17 mouse cellular contexts compared by ENCODE assay signal in the genomic region with DNA sequence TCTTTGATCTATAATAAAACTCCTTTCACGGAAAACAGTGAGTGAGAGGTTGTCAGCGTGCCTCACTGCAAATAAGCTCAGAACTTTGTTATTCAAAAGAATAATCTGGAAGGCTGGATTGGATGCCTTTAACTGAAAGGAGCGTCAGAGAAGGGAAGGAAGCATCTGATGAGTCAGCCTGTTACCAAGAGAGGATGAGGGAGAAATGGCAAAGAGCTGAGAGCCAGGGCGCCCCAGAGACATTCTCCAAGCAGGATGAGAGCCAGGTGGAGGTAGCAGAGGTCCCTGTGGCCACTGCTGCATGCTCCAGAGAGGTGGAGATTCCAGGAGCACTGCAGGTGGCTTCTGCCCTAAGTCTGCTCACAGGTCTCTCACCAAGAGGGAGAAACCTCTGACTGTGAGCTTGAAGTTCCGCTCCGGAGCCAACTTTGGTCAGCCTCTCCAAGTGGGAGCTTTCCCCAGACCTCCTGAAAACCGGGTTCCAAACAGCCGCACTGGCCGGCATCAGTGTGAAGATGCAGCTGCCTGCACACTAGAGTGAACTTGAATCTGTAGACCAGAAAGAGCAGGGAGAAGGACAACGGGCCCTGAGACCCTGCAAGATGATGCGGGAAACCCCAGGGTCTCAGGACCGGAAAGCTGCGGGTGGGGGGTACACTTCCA.
DNase-seq lines count a peak whose midpoint lies in the region; ATAC-seq and TF ChIP-seq lines count a peak whose summit lies in the region.
"Had no signal": no experiment of that assay in that cellular context is flagged by ENCODE, and none has a peak within 500 bp of the region (broad histone marks: within the 10 kb centered on the region; RNA-seq: fewer than 3 reads in every experiment).

No protein-coding gene starts in this region.

- peaks cover 13% of the 10 kb centered on the region; the same call in 1 of the 2 replicates for H3K4me1 ChIP-seq in stomach, embryonic 16.5 days (ENCODE audit: control insufficient read depth, insufficient read depth, low read length)
- no peaks in the 10 kb centered on the region for H3K4me1 ChIP-seq in stomach, postnatal 0 days (replicated peaks; ENCODE audit: control insufficient read depth, insufficient read depth)
- H3K4me1 ChIP-seq: megakaryocyte, embryonic 14.5 days had no signal

- peaks cover 58% of the 10 kb centered on the region for H3K79me2 ChIP-seq in myocyte (ENCODE audit: control insufficient read depth, insufficient read depth)

- H3K27me3 ChIP-seq in stomach, embryonic 16.5 days (ENCODE audit: control insufficient read depth, insufficient read depth, low read length): no peaks in the 10 kb centered on the region
- no peaks in the 10 kb centered on the region for H3K27me3 ChIP-seq in stomach, postnatal 0 days (ENCODE audit: control insufficient read depth, insufficient read depth, low read length)
- no peaks in the 10 kb centered on the region for H3K27me3 ChIP-seq in myocyte (ENCODE audit: control insufficient read depth, insufficient read depth, insufficient read length)
- H3K27me3 ChIP-seq: embryonic facial prominence, embryonic 15.5 days; heart, embryonic 15.5 days; hindbrain, embryonic 13.5 days; lung, embryonic 15.5 days; megakaryocyte, embryonic 14.5 days had no signal

- no peak overlapping the region for H3K4me2 ChIP-seq in stomach, embryonic 16.5 days (ENCODE audit: low read depth, low read length)
- H3K4me2 ChIP-seq in stomach, postnatal 0 days (replicated peaks; ENCODE audit: low read depth): no peak overlapping the region
- H3K4me2 ChIP-seq in myocyte (ENCODE audit: low read depth): peak overlapping the region; percentile 58
- H3K4me2 ChIP-seq: embryonic facial prominence, embryonic 15.5 days; heart, embryonic 15.5 days; hindbrain, embryonic 13.5 days; liver, embryonic 11.5 days; lung, embryonic 15.5 days had no signal

- 71% methylated on average over 13 of the region's 13 CpGs for WGBS in stomach, embryonic 16.5 days
- 69% methylated on average over 13 of the region's 13 CpGs for WGBS in stomach, postnatal 0 days

- no peak for TF ChIP-seq EP300 in stomach, postnatal 0 days (optimal IDR thresholded peaks at IDR 0.05)

- TF ChIP-seq POLR2A in myocyte (IDR thresholded peaks at IDR 0.05; ENCODE audit: insufficient read length, low read depth): no peak

- H3K9me3 ChIP-seq in stomach, embryonic 16.5 days (replicated peaks; ENCODE audit: control insufficient read depth, low read length): no peaks in the 10 kb centered on the region
- no peaks in the 10 kb centered on the region for H3K9me3 ChIP-seq in stomach, postnatal 0 days (ENCODE audit: control insufficient read depth, low read length)
- H3K9me3 ChIP-seq: embryonic facial prominence, embryonic 15.5 days; heart, embryonic 15.5 days; hindbrain, embryonic 13.5 days; lung, embryonic 15.5 days; megakaryocyte, embryonic 14.5 days had no signal

- H3K36me3 ChIP-seq in stomach, embryonic 16.5 days (ENCODE audit: control insufficient read depth, insufficient read depth, low read length): no peaks in the 10 kb centered on the region
- H3K36me3 ChIP-seq in stomach, postnatal 0 days (ENCODE audit: control insufficient read depth, insufficient read depth, low read length): no peaks in the 10 kb centered on the region
- H3K36me3 ChIP-seq in myocyte (ENCODE audit: control insufficient read depth, insufficient read depth): peaks cover 15% of the 10 kb centered on the region
- H3K36me3 ChIP-seq: embryonic facial prominence, embryonic 15.5 days; heart, embryonic 15.5 days; lung, embryonic 15.5 days had no signal

- no peak overlapping the region for H3K4me3 ChIP-seq in stomach, embryonic 16.5 days (replicated peaks; ENCODE audit: low read length)
- H3K4me3 ChIP-seq in stomach, postnatal 0 days (ENCODE audit: low read depth, low read length): no peak overlapping the region
- H3K4me3 ChIP-seq in myocyte: no peak overlapping the region
- H3K4me3 ChIP-seq: embryonic facial prominence, embryonic 15.5 days; heart, embryonic 15.5 days; hindbrain, embryonic 13.5 days; lung, embryonic 15.5 days; megakaryocyte, embryonic 14.5 days had no signal

- peak overlapping the region; percentile 11 for H3K27ac ChIP-seq in stomach, embryonic 16.5 days (ENCODE audit: low read length)
- no peak overlapping the region; the same call in 1 of the 2 replicates for H3K27ac ChIP-seq in stomach, postnatal 0 days (replicated peaks)
- H3K27ac ChIP-seq: hindbrain, embryonic 13.5 days; lung, embryonic 15.5 days had no signal

- TF ChIP-seq CTCF in stomach, postnatal 0 days (IDR thresholded peaks at IDR 0.05; ENCODE audit: low read depth): no peak

- no peak overlapping the region for H3ac ChIP-seq in myocyte (ENCODE audit: control insufficient read depth, insufficient read length)

- no peak for ATAC-seq in stomach, embryonic 16.5 days (ENCODE audit: insufficient read depth, low FRiP score)
- ATAC-seq in stomach, postnatal 0 days (ENCODE audit: low FRiP score, low TSS enrichment): no peak
- ATAC-seq: forebrain, postnatal 0 days had no signal

- H3K9ac ChIP-seq in stomach, embryonic 16.5 days (ENCODE audit: low read length): no peak overlapping the region
- H3K9ac ChIP-seq in stomach, postnatal 0 days (ENCODE audit: low read length): no peak overlapping the region
- H3K9ac ChIP-seq: embryonic facial prominence, embryonic 15.5 days; forebrain, postnatal 0 days; heart, embryonic 15.5 days; hindbrain, embryonic 13.5 days; lung, embryonic 15.5 days had no signal

- DNase-seq in cerebellum, postnatal 25 days: peak; percentile 39 to 40
- no peak for DNase-seq in cerebellum, postnatal 4 days (ENCODE audit: low spot score in 2 of 2)
- DNase-seq in kidney, adult 11 months: peak; percentile 35
- no peak for DNase-seq in kidney, postnatal 14 days
- no peak for DNase-seq in stomach, postnatal 0 days (ENCODE audit: low spot score)
- no peak for DNase-seq in adrenal gland, adult 2 months
- DNase-seq: forebrain, postnatal 0 days; gastrocnemius, postnatal 36 days; right cerebral cortex, adult 18-20 months had no signal

TF ChIP-seq in myocyte, 11 proteins besides CTCF, POLR2A, EP300 and RAD21:
- no peak for TF ChIP-seq TCF12 (IDR thresholded peaks at IDR 0.05; ENCODE audit: insufficient read depth, poor library complexity, severe bottlenecking)
- TF ChIP-seq POLR2AphosphoS2 (IDR thresholded peaks at IDR 0.05; ENCODE audit: insufficient read length, low read depth): peak; percentile 22

Comparison
In these comparisons a context has a peak if more than half of its experiments do, and no peak if none do; other contexts are left out.
1. DNase-seq: peak in cerebellum, postnatal 25 days (2 of 2) and kidney, adult 11 months (single experiment); none in cerebellum, postnatal 4 days (0 of 2), kidney, postnatal 14 days (single experiment), stomach, postnatal 0 days (single experiment) and adrenal gland, adult 2 months (single experiment).